Mouse (Mus musculus) lung, embryonic 14.5 days (tissue): ENCODE results near the gene Strbp. TPM values are rescaled to one million over a fixed set of nuclear protein-coding genes. Genes with fewer than 3 reads are reported as not detected.

Source experiments
- ATAC-seq: fragments of 200-750 bp; cut with Nextera tagmentation; 2 replicates; pipeline ENCODE4 v1.8.0; 2017; ENCODE audit warnings: mild to moderate bottlenecking, moderate TSS enrichment, moderate library complexity; ENCODE audit not compliant: insufficient read depth
- DNase-seq: peaks from one replicate; pipeline ENCODE4 v3.0.0-alpha.2; 2015
- H3K27ac ChIP-seq: fragments of 300-500 bp; sonication (generic); 2 replicates; pipeline ENCODE4 v1.5.1; 2014; ENCODE audit warnings: low read depth, mild to moderate bottlenecking, moderate library complexity
- H3K27me3 ChIP-seq: fragments of 300-500 bp; sonication (generic); 2 replicates; pipeline ENCODE4 v1.6.1; 2014; ENCODE audit warnings: low read length, control low read depth; ENCODE audit not compliant: insufficient read depth
- H3K36me3 ChIP-seq: fragments of 300-500 bp; sonication (generic); 2 replicates; pipeline ENCODE4 v1.6.1; 2014; ENCODE audit warnings: control low read depth; ENCODE audit not compliant: insufficient read depth
- H3K4me1 ChIP-seq: fragments of 300-500 bp; sonication (generic); 2 replicates; pipeline ENCODE4 v1.6.1; 2014; ENCODE audit warnings: antibody characterized with exemption, control low read depth; ENCODE audit not compliant: insufficient read depth
- H3K4me2 ChIP-seq: fragments of 300-500 bp; sonication (generic); 2 replicates; pipeline ENCODE4 v1.6.1; 2014; ENCODE audit warnings: mild to moderate bottlenecking
- H3K4me3 ChIP-seq: fragments of 300-500 bp; sonication (generic); 2 replicates; pipeline ENCODE4 v1.5.1; 2014; ENCODE audit warnings: low read depth, low read length
- H3K9ac ChIP-seq: fragments of 300-500 bp; sonication (generic); 2 replicates; pipeline ENCODE4 v1.6.1; 2014
- H3K9me3 ChIP-seq: fragments of 300-500 bp; sonication (generic); 2 replicates; pipeline ENCODE4 v1.6.1; 2016; ENCODE audit warnings: low read depth, low read length, control low read depth
- CTCF ChIP-seq: IDR thresholded peaks from 2 replicates; pipeline ENCODE4 v1.5.1; 2016; ENCODE audit warnings: antibody characterized with exemption, low read depth
- WGBS: fragments of 180-500 bp; shearing (Covaris S2); extraction: QIAGEN DNeasy Blood & Tissue Kit; methylation state at CpG from one replicate; pipeline ENCODE4 v1.1.7; 2014; 5-methylcytosine and 5-hydroxymethylcytosine counted together
- polyA plus RNA-seq: library from polyadenylated mRNA; unstranded; fragments of >200 nt; fragmentation: Nextera tagmentation; extraction: Ambion mirVana; gene quantifications from 2 replicates; pipeline ENCODE4 v1.2.1, GENCODE M21; 2014

The Strbp gene
- polyA plus RNA-seq, 1 experiment from 2014 or later: 39.9 TPM

GRCm38 (mm10) chr2:37744773-37745395, 41.2 kb upstream of the Strbp start:
- H3K4me2 ChIP-seq: no peak overlapping the region
- H3K27ac ChIP-seq: no peak overlapping the region
- DNase-seq (no peak), ATAC-seq (no peak)
- 80% methylated on average over 10 of the region's 10 CpGs for WGBS
- peaks cover 6% of the 10 kb centered on the region; the same call in 1 of the 2 replicates for H3K4me1 ChIP-seq
- no peak for TF ChIP-seq CTCF
- H3K4me3 ChIP-seq: no peak overlapping the region
- H3K36me3 ChIP-seq: no peaks in the 10 kb centered on the region
- no peaks in the 10 kb centered on the region for H3K9me3 ChIP-seq
- H3K9ac ChIP-seq: no peak overlapping the region
- H3K27me3 ChIP-seq: no peaks in the 10 kb centered on the region

DNA sequence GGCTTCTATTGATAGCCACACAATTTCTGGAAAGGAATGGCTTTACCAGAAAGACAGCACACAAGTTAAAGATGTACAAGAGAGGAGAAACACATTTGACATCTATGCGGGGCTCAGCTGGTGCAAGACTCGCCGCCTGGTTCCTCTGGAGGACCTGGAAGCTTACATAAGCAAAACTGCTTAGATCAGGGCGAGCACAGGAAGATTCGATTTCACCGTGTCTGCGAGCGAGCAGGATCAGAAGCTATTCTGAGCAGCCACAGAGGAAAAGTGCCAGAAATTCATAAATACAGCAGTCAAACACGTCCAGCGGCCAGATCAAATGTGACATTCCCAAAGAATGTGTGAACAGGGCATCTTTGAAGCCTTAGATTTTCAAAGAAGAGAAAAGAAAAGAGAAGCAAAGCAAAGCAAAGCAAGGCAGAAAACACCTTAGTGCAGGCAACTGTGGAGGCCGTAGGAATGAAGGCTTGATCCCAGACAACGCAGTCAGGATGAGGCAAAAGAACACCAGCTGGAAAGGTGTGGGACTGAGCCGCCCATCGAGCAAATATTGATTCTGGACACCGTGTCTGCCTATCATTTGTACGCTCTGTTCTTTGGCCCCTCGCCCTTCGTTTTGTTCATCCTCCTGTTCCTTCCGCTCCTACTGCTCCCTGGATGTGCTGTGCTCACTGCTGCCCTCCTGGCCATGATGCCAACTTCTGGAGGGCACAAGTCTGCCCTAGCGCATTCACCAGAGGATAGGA, 38.3 kb upstream of the Strbp start:
- WGBS: 40% methylated on average over 20 of the region's 20 CpGs

DNA sequence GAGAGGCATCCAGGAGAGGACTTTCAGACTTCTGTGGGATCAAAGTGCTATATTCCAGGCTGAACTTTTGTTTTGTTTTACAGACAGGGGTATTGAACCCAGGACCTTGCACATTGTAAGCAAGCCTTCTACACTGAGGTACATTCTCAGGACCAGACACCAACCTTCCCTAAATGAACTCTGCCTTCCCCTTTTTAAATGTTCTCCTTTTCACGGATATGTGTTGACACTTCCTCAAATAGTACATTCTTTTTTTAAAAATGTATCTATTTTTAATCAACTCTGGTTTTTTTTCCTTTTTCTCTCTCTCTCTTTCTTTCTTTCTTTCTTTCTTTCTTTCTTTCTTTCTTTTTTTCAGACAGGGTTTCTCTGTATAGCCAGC, 32.1 kb upstream of the Strbp start:
- H3K36me3 ChIP-seq: no peaks in the 10 kb centered on the region
- peak overlapping the region; percentile 53 for H3K4me2 ChIP-seq
- no peaks in the 10 kb centered on the region for H3K27me3 ChIP-seq
- TF ChIP-seq CTCF: no peak
- no peak overlapping the region for H3K4me3 ChIP-seq
- no peak overlapping the region for H3K27ac ChIP-seq
- peaks cover 7% of the 10 kb centered on the region; the same call in 1 of the 2 replicates for H3K4me1 ChIP-seq
- H3K9me3 ChIP-seq: no peaks in the 10 kb centered on the region
- ATAC-seq (no peak), DNase-seq (no peak)
- H3K9ac ChIP-seq: peak overlapping the region; percentile 6; the same call in 1 of the 2 replicates
- 35% methylated on average over 1 of the region's 1 CpGs for WGBS

More for the DNA sequence above, 38.3 kb upstream of the Strbp start:
- ATAC-seq: no peak
- peak; percentile 11; the same call in 1 of the 2 replicates for TF ChIP-seq CTCF
- H3K36me3 ChIP-seq: no peaks in the 10 kb centered on the region
- H3K27me3 ChIP-seq: no peaks in the 10 kb centered on the region
- H3K4me2 ChIP-seq: no peak overlapping the region
- H3K4me3 ChIP-seq: no peak overlapping the region
- H3K9me3 ChIP-seq: no peaks in the 10 kb centered on the region
- H3K9ac ChIP-seq: no peak overlapping the region
- no peak overlapping the region for H3K27ac ChIP-seq
- H3K4me1 ChIP-seq: no peaks in the 10 kb centered on the region
- no peak for DNase-seq

GRCm38 (mm10) chr2:37734979-37735806, 31.5 kb upstream of the Strbp start:
- H3K4me1 ChIP-seq: peaks cover 7% of the 10 kb centered on the region; the same call in 1 of the 2 replicates
- ATAC-seq (peak; percentile 83), DNase-seq (peak; percentile 59)
- H3K27ac ChIP-seq: no peak overlapping the region
- H3K36me3 ChIP-seq: no peaks in the 10 kb centered on the region
- H3K9ac ChIP-seq: peak overlapping the region; percentile 6; the same call in 1 of the 2 replicates
- no peaks in the 10 kb centered on the region for H3K27me3 ChIP-seq
- TF ChIP-seq CTCF: no peak
- H3K4me2 ChIP-seq: peak overlapping the region; percentile 53
- H3K4me3 ChIP-seq: no peak overlapping the region; the same call in 1 of the 2 replicates
- 10% methylated on average over 17 of the region's 17 CpGs for WGBS
- H3K9me3 ChIP-seq: no peaks in the 10 kb centered on the region

- no peak for TF ChIP-seq CTCF
- Histone ChIP-seq H3K27me3 (no peaks in the 10 kb centered on the region), H3K4me2 (no peak overlapping the region), H3K9me3 (no peaks in the 10 kb centered on the region), H3K4me3 (no peak overlapping the region), H3K4me1 (peaks cover 7% of the 10 kb centered on the region; the same call in 1 of the 2 replicates), H3K9ac (no peak overlapping the region), H3K27ac (no peak overlapping the region), H3K36me3 (no peaks in the 10 kb centered on the region)
- ATAC-seq (no peak), DNase-seq (no peak)
- 81% methylated on average over 5 of the region's 5 CpGs for WGBS
These were observed 27.7 kb upstream of the Strbp start for GRCm38 (mm10) chr2:37731241-37731801.

DNA sequence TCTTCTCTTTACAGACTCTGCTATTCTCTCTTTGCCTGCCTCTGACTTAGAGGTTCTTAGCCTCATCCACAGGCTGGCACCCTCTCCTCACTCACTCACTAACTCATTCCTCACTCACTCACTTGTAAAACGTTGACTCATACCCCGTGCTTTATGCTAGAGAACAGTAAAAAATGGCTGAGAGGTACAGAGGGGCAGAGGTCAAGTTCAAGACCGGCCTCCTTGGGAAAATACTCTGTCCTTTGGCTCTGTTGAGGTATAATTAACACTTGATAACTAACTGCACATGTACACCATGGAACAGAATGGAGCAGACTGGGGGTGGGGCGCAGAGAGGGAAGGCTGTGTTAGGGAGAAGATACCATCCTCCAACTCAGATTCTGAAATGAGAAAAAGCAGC, 20.6 kb upstream of the Strbp start:
- WGBS: 48% methylated on average over 4 of the region's 4 CpGs
- H3K27ac ChIP-seq: no peak overlapping the region
- DNase-seq (no peak), ATAC-seq (no peak)
- H3K4me2 ChIP-seq: no peak overlapping the region
- H3K4me3 ChIP-seq: no peak overlapping the region
- H3K9me3 ChIP-seq: no peaks in the 10 kb centered on the region
- H3K27me3 ChIP-seq: no peaks in the 10 kb centered on the region
- no peaks in the 10 kb centered on the region for H3K36me3 ChIP-seq
- H3K9ac ChIP-seq: no peak overlapping the region
- no peak for TF ChIP-seq CTCF
- no peaks in the 10 kb centered on the region for H3K4me1 ChIP-seq
